Mouse (Mus musculus) liver, embryonic 15.5 days (tissue): ENCODE data around the gene Nab2. TPM values are rescaled to one million over a fixed set of nuclear protein-coding genes. Genes with fewer than 3 reads are reported as not detected.

ENCODE experiments used
- ATAC-seq: fragments of 200-750 bp; cut with Nextera tagmentation; 2 replicates; pipeline ENCODE4 v1.8.0; 2017; ENCODE audit warnings: moderate number of reproducible peaks, mild to moderate bottlenecking, moderate library complexity; ENCODE audit not compliant: insufficient read depth
- H3K27ac ChIP-seq: fragments of 300-500 bp; sonication (generic); replicated peaks from 2 replicates; pipeline ENCODE4 v1.5.1; 2015; ENCODE audit warnings: mild to moderate bottlenecking, inconsistent platforms
- H3K27me3 ChIP-seq: fragments of 300-500 bp; sonication (generic); 2 replicates; pipeline ENCODE4 v1.6.1; 2015; ENCODE audit warnings: mild to moderate bottlenecking, inconsistent platforms
- H3K36me3 ChIP-seq: fragments of 300-500 bp; sonication (generic); replicated peaks from 2 replicates; pipeline ENCODE4 v1.6.1; 2015; ENCODE audit warnings: moderate library complexity, mild to moderate bottlenecking, inconsistent platforms
- H3K4me1 ChIP-seq: fragments of 300-500 bp; sonication (generic); replicated peaks from 2 replicates; pipeline ENCODE4 v1.6.1; 2015; ENCODE audit warnings: inconsistent platforms
- H3K4me2 ChIP-seq: fragments of 300-500 bp; sonication (generic); 2 replicates; pipeline ENCODE4 v1.6.1; 2015; ENCODE audit warnings: moderate library complexity, mild to moderate bottlenecking, inconsistent platforms
- H3K4me3 ChIP-seq: fragments of 300-500 bp; sonication (generic); replicated peaks from 2 replicates; pipeline ENCODE4 v1.5.1; 2015; ENCODE audit warnings: mild to moderate bottlenecking, inconsistent platforms
- H3K9ac ChIP-seq: fragments of 300-500 bp; sonication (generic); 2 replicates; pipeline ENCODE4 v1.6.1; 2015; ENCODE audit warnings: moderate library complexity, mild to moderate bottlenecking, inconsistent platforms
- H3K9me3 ChIP-seq: fragments of 300-500 bp; sonication (generic); replicated peaks from 2 replicates; pipeline ENCODE4 v1.6.1; 2016; ENCODE audit warnings: inconsistent platforms
- WGBS: fragments of 180-500 bp; shearing (Covaris S2); methylation state at CpG from one replicate; pipeline ENCODE4 v1.1.7; 2015; ENCODE audit warnings: mixed read lengths; ENCODE audit not compliant: insufficient replicate concordance; 5-methylcytosine and 5-hydroxymethylcytosine counted together
- polyA plus RNA-seq: library from polyadenylated mRNA; unstranded; fragments of >200 nt; fragmentation: Nextera tagmentation; extraction: Ambion mirVana; gene quantifications from 2 replicates; pipeline ENCODE4 v1.2.1, GENCODE M21; 2015

Gene Nab2
- polyA plus RNA-seq, 1 experiment from 2014 or later = 2.9 TPM

DNA sequence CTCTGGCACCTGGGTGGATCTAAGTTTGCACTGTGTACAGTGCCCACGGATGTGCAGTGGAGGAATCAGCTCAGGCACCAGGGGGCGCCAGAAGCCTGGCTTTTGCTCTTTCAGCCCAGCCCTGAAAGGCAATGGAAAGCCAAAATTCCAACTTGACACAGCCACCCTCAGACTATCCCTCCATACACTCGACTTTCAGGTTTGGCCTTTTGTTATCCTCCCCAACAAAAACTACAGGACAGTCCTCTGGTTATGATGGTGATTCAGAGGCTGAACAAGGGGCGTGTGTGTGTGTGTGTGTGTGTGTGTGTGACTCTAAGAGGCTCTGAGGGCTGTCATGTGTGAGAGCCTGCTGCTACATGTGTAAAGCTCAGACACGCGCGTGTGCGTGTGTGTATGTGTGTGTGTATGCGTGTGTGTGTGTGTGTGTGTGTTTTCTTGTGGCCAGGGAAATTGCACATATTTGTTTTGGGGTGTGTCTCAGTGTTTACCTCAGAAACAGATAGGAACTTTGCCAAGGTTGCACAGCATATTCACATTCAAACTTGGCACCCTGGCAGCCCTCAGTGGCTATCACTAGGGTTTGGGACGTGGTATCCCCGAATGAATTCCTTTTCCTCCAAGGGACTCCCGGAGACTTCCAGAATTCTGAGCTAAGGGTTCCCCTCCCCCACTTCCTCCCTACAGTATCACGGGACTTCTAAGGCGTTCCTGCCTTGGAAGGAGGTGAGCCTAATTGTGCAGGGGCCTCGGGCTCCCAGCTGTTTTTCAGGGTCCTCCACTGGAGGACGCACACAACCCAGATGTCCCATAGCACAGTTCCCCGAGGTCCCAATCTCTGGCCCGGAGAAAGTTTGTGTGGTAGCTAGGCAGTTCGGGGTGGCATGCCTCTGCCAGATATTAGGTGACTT is 26.3 kb downstream of the Nab2 start:
- Histone ChIP-seq H3K4me1 (peaks cover 35% of the 10 kb centered on the region), H3K27ac (peak overlapping the region; percentile 89), H3K27me3 (peaks cover 8% of the 10 kb centered on the region), H3K4me3 (peak overlapping the region; percentile 68), H3K9me3 (no peaks in the 10 kb centered on the region), H3K9ac (peak overlapping the region; percentile 73), H3K36me3 (peaks cover 2% of the 10 kb centered on the region; the same call in 1 of the 2 replicates), H3K4me2 (peak overlapping the region; percentile 93)
- WGBS = 2% methylated on average over 19 of the region's 19 CpGs
- peak; percentile 59 for ATAC-seq

DNA sequence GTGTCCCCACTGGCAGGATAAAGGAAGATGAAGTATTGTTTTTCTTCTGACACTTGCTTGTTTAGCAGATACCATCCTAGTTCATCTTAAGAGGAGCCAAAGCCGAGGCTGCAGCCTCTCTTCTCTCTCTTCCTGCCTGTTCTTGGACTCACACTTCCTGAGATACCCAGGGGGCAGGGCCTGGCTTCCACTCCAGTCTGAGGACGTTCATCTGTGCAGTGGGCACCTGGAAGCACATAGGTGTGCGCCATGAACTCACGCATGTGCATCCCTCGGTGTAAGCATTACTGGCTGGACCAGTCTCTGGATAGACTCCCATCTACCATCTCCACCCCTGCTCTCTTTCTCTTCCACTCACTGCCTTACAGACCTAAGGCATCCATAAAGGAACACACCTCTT is 27.9 kb downstream of the Nab2 start:
- WGBS = 55% methylated on average over 5 of the region's 5 CpGs
- ATAC-seq = no peak
- Histone ChIP-seq H3K9me3 (no peaks in the 10 kb centered on the region), H3K27me3 (peaks cover 8% of the 10 kb centered on the region), H3K9ac (no peak overlapping the region), H3K36me3 (no peaks in the 10 kb centered on the region), H3K4me2 (no peak overlapping the region), H3K4me1 (peaks cover 35% of the 10 kb centered on the region), H3K27ac (no peak overlapping the region), H3K4me3 (no peak overlapping the region)

DNA sequence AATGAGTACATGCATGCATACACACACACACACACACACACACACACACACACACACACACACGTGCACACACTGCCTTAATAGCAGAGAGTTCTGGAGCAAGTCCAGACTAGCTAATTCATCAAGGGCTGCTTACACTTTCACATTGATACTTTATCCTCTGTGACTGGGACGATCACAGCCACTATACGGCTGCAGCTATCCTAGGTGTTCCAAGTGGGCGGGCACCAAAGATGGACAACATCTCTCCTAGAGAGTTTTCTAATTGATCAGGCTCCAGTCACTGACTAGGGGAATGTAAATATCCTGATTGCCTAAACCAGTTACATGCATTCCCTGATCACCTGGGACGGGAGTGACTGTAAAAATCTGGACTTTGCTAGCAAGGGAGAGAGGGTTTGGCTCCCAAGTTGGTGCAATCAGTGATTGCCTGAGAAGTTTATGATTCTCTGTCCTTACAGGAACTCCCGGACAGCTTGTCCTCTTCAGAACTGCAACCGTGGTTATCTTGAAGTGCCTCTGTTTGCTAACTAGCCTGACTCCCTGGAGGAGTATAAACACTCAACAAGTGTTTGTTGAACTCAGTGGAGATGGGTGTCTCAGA is 35.6 kb downstream of the Nab2 start:
- Histone ChIP-seq H3K4me2 (no peak overlapping the region), H3K9ac (no peak overlapping the region), H3K36me3 (no peaks in the 10 kb centered on the region), H3K27ac (0 out of 2 replicates have a peak overlapping the region, but pooled peaks have one; percentile 24), H3K27me3 (no peaks in the 10 kb centered on the region), H3K4me1 (peaks cover 11% of the 10 kb centered on the region), H3K9me3 (no peaks in the 10 kb centered on the region), H3K4me3 (no peak overlapping the region)
- peak; percentile 51; the same call in 1 of the 2 replicates for ATAC-seq
- WGBS = 41% methylated on average over 7 of the region's 7 CpGs

DNA sequence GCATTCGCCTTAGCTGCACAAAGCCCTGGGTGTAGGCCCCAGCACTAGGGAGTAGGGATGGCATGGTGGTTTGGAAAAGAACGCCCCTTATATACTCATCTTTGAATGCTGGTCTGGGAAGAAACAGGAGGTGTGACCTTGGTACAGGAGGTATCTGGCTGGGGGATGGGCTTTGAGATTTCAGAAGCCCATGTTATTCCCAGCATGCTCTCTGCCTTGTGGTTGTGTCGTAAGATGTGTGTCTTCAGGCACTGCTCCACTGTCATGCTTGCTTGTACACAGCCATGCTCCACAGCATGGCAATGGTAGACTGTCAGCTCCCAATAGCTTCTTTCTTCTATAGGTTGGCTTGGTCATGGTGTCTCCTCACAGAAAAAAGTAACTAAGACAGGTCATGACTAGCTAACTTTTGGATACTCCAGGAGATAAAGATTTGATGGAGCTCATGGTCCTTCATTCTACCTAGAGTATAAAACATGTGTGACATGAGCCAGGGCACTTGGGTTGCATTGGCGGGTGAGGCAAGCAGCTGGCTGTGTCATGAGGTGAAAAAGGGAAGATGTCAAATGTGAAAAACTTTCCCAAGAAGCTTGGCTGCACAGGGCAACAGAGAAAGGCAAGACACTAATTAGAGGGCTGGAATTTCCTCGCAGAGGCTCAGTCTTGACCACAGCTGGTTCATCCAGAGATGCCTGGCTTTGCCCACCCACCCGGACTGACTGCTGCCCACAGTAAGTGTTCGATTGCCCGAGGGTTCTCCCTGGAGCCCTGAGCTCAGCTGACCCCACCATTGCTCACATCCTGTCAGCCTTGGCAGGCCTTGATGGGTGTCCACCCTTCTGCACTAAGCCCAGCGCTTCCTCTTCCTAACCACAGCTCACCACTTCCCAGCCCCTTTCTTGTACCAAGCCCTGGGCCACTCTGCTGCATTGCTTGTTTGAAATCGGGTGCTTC is 36.8 kb downstream of the Nab2 start:
- Histone ChIP-seq H3K4me2 (no peak overlapping the region), H3K9ac (no peak overlapping the region), H3K27ac (no peak overlapping the region), H3K4me3 (no peak overlapping the region), H3K9me3 (no peaks in the 10 kb centered on the region), H3K4me1 (peaks cover 11% of the 10 kb centered on the region), H3K36me3 (no peaks in the 10 kb centered on the region), H3K27me3 (no peaks in the 10 kb centered on the region)
- WGBS = 29% methylated on average over 10 of the region's 10 CpGs
- ATAC-seq = peak; percentile 28; the same call in 1 of the 2 replicates

DNA sequence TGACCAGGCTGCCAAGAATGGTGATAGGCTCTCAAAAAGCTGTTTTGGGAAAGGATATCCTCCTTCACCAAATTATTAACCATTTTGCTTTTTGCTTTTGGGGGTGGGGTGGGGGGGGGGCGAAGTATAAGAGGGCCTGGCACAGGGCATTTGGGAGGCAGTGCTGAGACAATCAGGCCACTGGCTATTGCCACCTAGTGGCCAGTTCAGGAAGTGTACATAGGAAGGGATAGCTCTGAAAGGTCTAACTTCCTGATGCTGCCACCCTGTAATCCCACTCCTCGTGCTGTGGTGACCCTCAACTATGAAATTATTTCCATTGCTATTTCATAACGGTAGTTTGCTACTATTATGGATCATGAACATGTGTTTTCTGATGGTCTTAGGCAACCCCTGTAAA is 41.9 kb downstream of the Nab2 start:
- no peaks in the 10 kb centered on the region for H3K9me3 ChIP-seq
- no peak overlapping the region for H3K4me3 ChIP-seq
- H3K9ac ChIP-seq = no peak overlapping the region
- ATAC-seq = no peak
- H3K27me3 ChIP-seq = peaks cover 14% of the 10 kb centered on the region
- H3K36me3 ChIP-seq = no peaks in the 10 kb centered on the region
- no peak overlapping the region for H3K27ac ChIP-seq
- 61% methylated on average over 3 of the region's 3 CpGs for WGBS
- peaks cover 6% of the 10 kb centered on the region; the same call in 1 of the 2 replicates for H3K4me1 ChIP-seq
- H3K4me2 ChIP-seq = no peak overlapping the region

DNA sequence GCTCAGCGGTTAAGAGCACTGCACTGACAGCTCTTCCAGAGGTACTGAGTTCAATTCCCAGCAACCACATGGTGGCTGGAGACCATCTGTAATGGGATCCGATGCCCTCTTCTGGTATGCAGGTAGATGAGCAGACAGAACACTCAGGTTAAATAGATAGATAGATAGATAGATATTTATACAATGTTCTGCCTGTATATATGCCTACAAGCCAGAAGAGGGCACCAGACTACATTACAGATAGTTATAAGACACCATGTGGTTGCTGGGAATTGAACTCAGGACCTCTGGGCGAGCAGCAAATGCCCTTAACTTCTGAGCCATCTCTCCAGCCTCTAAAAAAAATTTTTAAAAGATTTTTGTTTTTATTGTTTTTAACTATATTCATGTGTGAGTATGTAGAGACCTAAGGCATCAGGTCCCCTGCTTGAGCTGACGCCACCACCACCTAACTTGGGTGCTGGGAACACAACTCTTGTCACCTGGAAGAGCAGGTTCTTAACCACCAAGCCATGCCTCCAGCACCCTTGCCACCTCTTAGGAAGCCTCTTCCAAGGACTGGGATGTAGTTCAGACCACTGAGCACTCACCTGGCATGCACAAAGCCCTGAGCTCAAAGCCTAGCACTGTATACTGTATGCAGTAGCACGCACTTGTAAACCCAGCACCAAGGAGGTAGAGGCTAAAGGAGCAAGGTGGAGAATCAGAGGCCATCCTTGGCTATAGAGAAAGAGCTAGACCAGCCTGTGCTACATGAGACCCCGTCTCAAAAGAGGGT is 44.7 kb downstream of the Nab2 start:
- no peak for ATAC-seq
- H3K4me3 ChIP-seq = no peak overlapping the region
- H3K4me1 ChIP-seq = peaks cover 9% of the 10 kb centered on the region; the same call in 1 of the 2 replicates
- no peaks in the 10 kb centered on the region for H3K36me3 ChIP-seq
- H3K27ac ChIP-seq = no peak overlapping the region
- peaks cover 42% of the 10 kb centered on the region for H3K27me3 ChIP-seq
- no peak overlapping the region for H3K4me2 ChIP-seq
- no peaks in the 10 kb centered on the region for H3K9me3 ChIP-seq
- H3K9ac ChIP-seq = no peak overlapping the region
- 71% methylated on average over 6 of the region's 6 CpGs for WGBS

DNA sequence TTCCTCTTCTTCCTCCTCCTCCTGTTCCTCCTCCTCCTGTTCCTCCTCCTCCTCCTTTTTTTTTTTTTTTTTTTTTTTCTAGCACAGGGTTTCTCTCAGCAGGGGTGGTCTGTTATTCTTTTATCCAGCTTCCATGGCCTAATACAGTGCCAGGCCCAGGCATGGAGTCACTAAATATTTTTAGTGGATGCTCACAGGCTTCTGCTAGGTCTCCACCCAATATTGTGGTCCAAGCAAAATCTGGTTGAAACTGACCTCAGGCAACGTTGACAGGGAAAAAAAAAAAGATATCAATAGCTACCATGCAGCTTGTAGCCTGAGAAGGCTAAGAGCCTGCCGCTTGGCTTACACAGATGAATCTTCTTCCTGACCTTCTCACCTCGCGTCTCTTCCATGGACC is 45.7 kb downstream of the Nab2 start:
- Histone ChIP-seq H3K9me3 (no peaks in the 10 kb centered on the region), H3K4me3 (no peak overlapping the region), H3K27me3 (peaks cover 52% of the 10 kb centered on the region), H3K4me2 (no peak overlapping the region), H3K27ac (peak overlapping the region; percentile 89), H3K9ac (no peak overlapping the region), H3K36me3 (no peaks in the 10 kb centered on the region), H3K4me1 (peaks cover 14% of the 10 kb centered on the region; the same call in 1 of the 2 replicates)
- WGBS = 53% methylated on average over 4 of the region's 4 CpGs
- ATAC-seq = no peak

DNA sequence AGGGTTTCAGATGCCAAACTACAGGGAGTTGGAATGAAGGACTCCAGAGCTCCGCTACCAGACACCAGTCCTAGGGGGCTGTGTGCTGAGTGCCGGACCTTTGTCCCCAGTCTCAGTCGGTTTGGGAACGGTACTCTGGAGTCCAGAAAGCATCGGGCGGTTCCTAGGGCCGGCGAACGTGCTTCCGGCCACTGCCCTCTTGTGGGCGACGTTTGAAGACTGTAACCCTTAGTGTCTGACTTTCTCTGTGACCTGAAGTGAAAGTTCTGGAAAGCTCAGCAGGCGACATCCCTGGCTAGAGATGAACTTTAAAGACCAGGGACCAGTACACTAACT is 46.3 kb downstream of the Nab2 start:
- Histone ChIP-seq H3K36me3 (no peaks in the 10 kb centered on the region), H3K4me3 (peak overlapping the region; percentile 57), H3K27ac (peak overlapping the region; percentile 89), H3K9ac (no peak overlapping the region), H3K27me3 (peaks cover 58% of the 10 kb centered on the region), H3K4me1 (peaks cover 20% of the 10 kb centered on the region), H3K4me2 (peak overlapping the region; percentile 72), H3K9me3 (no peaks in the 10 kb centered on the region)
- WGBS = 2% methylated on average over 13 of the region's 13 CpGs
- ATAC-seq = peak; percentile 49

DNA sequence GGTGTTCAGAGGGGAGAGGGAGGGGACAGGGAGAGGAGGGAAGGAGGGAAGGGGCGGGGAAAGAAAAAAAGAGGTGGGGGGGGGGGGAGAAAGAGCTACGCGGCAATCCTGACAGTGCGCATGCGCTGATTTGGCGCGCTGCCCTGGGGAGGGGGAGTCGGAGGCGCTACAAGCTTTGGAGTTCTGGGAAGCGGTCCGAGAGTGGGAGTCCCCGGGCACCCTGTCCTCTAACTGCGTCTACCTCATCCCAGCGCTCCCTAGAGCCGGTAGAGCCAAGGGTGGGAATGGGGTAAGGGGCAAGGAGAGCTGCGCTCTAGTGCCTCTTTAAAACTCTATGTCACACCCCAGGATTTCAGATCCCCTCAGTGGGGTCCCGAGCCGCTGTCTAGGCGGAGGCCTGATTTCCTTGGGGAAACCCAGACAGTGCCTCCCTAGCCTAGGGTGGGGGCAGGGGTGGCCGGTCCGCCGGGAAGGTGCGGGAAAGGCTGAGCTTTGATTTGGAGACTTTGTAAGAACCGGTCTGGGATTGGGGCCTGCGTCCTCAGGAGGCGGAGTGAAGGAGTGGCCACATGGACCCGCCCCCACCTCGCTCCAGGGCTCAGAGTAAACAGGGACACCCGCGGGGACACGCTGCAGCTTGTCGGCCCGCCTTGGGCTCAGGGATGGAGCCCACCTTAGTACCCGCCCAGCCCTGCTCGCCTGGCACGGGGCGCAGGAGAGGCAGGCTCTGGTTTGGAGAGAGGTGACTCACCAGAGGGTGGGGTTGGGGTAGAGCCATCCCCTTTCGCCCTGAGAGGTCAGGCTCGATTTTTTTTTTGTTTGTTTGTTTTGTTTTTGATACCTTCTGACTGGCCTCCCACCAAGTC is 46.9 kb downstream of the Nab2 start:
- H3K4me3 ChIP-seq = peak overlapping the region; percentile 57
- WGBS = under 1% methylated on average over 33 of the region's 39 CpGs
- H3K4me2 ChIP-seq = peak overlapping the region; percentile 72
- peaks cover 63% of the 10 kb centered on the region for H3K27me3 ChIP-seq
- peak overlapping the region; percentile 89 for H3K27ac ChIP-seq
- no peaks in the 10 kb centered on the region for H3K36me3 ChIP-seq
- peaks cover 25% of the 10 kb centered on the region for H3K4me1 ChIP-seq
- H3K9ac ChIP-seq = peak overlapping the region; percentile 37; the same call in 1 of the 2 replicates
- no peaks in the 10 kb centered on the region for H3K9me3 ChIP-seq
- peak; percentile 75 for ATAC-seq
